Mouse (Mus musculus) CH12.LX (cell line): ENCODE measurements around the gene Stk17b. TPM values are rescaled to one million over a fixed set of nuclear protein-coding genes. Genes with fewer than 3 reads are reported as not detected.
A peak's percentile ranks its signal among the peaks of the same experiment; 100 is the strongest.

Source experiments
- DNase-seq: peaks from one replicate; pipeline ENCODE4 v3.0.0-alpha.2; 2013; ENCODE audit errors: extremely low read depth
- H3K27ac ChIP-seq: 2 replicates; pipeline ENCODE4 v1.5.1; 2012; ENCODE audit warnings: low read depth, mild to moderate bottlenecking, control low read depth, moderate library complexity; ENCODE audit not compliant: insufficient read depth
- H3K27me3 ChIP-seq: replicated peaks from 2 replicates; pipeline ENCODE3; 2012; ENCODE audit warnings: inconsistent platforms
- H3K36me3 ChIP-seq, 2 experiments: replicated peaks in 1 of 2; 2 replicates each; pipeline versions ENCODE3 to v1.6.1; 2012; ENCODE audit warnings: inconsistent platforms in 1 of 2, low read length in 1 of 2, mild to moderate bottlenecking in 1 of 2, mixed read lengths in 1 of 2, moderate library complexity in 1 of 2; ENCODE audit not compliant: control insufficient read depth in 1 of 2, insufficient read depth in 1 of 2
- H3K4me1 ChIP-seq, 2 experiments: 2 replicates each; pipeline ENCODE4 v1.6.1; 2012; ENCODE audit warnings: inconsistent platforms in 1 of 2, moderate library complexity in 1 of 2; ENCODE audit not compliant: insufficient read depth in 2 of 2, control insufficient read depth in 1 of 2
- H3K4me2 ChIP-seq: 2 replicates; pipeline ENCODE4 v1.6.1; 2012; ENCODE audit warnings: low read depth, mild to moderate bottlenecking, control low read depth; ENCODE audit not compliant: poor library complexity, insufficient read depth, severe bottlenecking
- H3K4me3 ChIP-seq, 3 experiments: fragments of 150-350 bp in 1 of 3; sonication (generic) in 1 of 3; replicated peaks in 1 of 3; 2 replicates each; pipeline versions ENCODE3 to v1.5.1; 2011 to 2012; ENCODE audit warnings: low read depth in 2 of 3, low read length in 2 of 3, mild to moderate bottlenecking in 2 of 3, moderate library complexity in 2 of 3, control low read depth in 1 of 3, improper control_type of control experiment in 1 of 3, inconsistent platforms in 1 of 3, mixed read lengths in 1 of 3; ENCODE audit not compliant: poor library complexity in 1 of 3
- H3K79me2 ChIP-seq: replicated peaks from 2 replicates; pipeline ENCODE4 v1.6.1; 2012; ENCODE audit warnings: mild to moderate bottlenecking, moderate library complexity; ENCODE audit not compliant: control insufficient read depth, poor library complexity, insufficient read depth, severe bottlenecking; ENCODE audit errors: extremely low read depth
- H3K9ac ChIP-seq: 2 replicates; pipeline ENCODE4 v1.6.1; 2012; ENCODE audit warnings: low read depth, mild to moderate bottlenecking, control low read depth, moderate library complexity; ENCODE audit not compliant: insufficient read depth
- H3K9me3 ChIP-seq: replicated peaks from 2 replicates; pipeline ENCODE3; 2012; ENCODE audit warnings: low read length, inconsistent platforms, mixed read lengths
- BHLHE40 ChIP-seq: IDR thresholded peaks from 2 replicates; pipeline ENCODE4 v1.6.1; 2011; ENCODE audit warnings: mild to moderate bottlenecking, low read depth, low read length, improper control_type of control experiment
- CHD1 ChIP-seq: IDR thresholded peaks from 2 replicates; pipeline ENCODE4 v1.6.1; 2012; ENCODE audit warnings: low read depth, low read length, improper control_type of control experiment, inconsistent platforms
- CHD2 ChIP-seq: IDR thresholded peaks from 2 replicates; pipeline ENCODE4 v1.6.1; 2011; ENCODE audit warnings: low read length, improper control_type of control experiment
- CTCF ChIP-seq, 2 experiments: IDR thresholded peaks in 1 of 2; conservative IDR thresholded peaks in 1 of 2; 2 replicates each; pipeline ENCODE4 v1.5.1; 2011 to 2012; ENCODE audit warnings: low read depth in 2 of 2, low read length in 2 of 2, improper control_type of control experiment in 1 of 2, inconsistent platforms in 1 of 2, mild to moderate bottlenecking in 1 of 2, moderate library complexity in 1 of 2
- E2F4 ChIP-seq: IDR thresholded peaks from 2 replicates; pipeline ENCODE4 v1.6.1; 2011; ENCODE audit warnings: low read depth, low read length, improper control_type of control experiment; ENCODE audit not compliant: insufficient replicate concordance
- ELF1 ChIP-seq: IDR thresholded peaks from 2 replicates; pipeline ENCODE4 v1.6.1; 2014; ENCODE audit warnings: low read depth, mild to moderate bottlenecking, inconsistent platforms, low read length, improper control_type of control experiment
- EP300 ChIP-seq: IDR thresholded peaks from 2 replicates; pipeline ENCODE4 v1.6.1; 2011; ENCODE audit warnings: low read length, improper control_type of control experiment
- ETS1 ChIP-seq: conservative IDR thresholded peaks from 2 replicates; pipeline ENCODE4 v1.6.1; 2012; ENCODE audit warnings: low read depth, mild to moderate bottlenecking, inconsistent platforms, low read length, improper control_type of control experiment, moderate library complexity
- GABPA ChIP-seq: IDR thresholded peaks from 2 replicates; pipeline ENCODE4 v1.6.1; 2012; ENCODE audit warnings: low read depth, low read length, improper control_type of control experiment, inconsistent platforms; ENCODE audit not compliant: insufficient replicate concordance
- HCFC1 ChIP-seq: IDR thresholded peaks from 2 replicates; pipeline ENCODE4 v1.6.1; 2012; ENCODE audit warnings: low read depth, mild to moderate bottlenecking, inconsistent platforms, low read length, improper control_type of control experiment
- IRF4 ChIP-seq: IDR thresholded peaks from 2 replicates; pipeline ENCODE4 v1.6.1; 2014; ENCODE audit warnings: low read depth, mild to moderate bottlenecking, inconsistent platforms, low read length, improper control_type of control experiment
- JUN ChIP-seq: IDR thresholded peaks from 2 replicates; pipeline ENCODE4 v1.6.1; 2011; ENCODE audit warnings: low read depth, mild to moderate bottlenecking, low read length, improper control_type of control experiment, moderate library complexity; ENCODE audit not compliant: insufficient read depth
- JUND ChIP-seq: conservative IDR thresholded peaks from 2 replicates; pipeline ENCODE4 v1.6.1; 2011; ENCODE audit warnings: low read depth, low read length, improper control_type of control experiment
- KAT2A ChIP-seq: IDR thresholded peaks from 2 replicates; pipeline ENCODE4 v1.6.1; 2012; ENCODE audit warnings: low read length, improper control_type of control experiment, inconsistent platforms; ENCODE audit not compliant: insufficient replicate concordance
- MAFK ChIP-seq: IDR thresholded peaks from 2 replicates; pipeline ENCODE4 v1.6.1; 2011; ENCODE audit warnings: low read length, improper control_type of control experiment; ENCODE audit not compliant: insufficient replicate concordance
- MAX ChIP-seq: IDR thresholded peaks from 2 replicates; pipeline ENCODE4 v1.6.1; 2011; ENCODE audit warnings: low read length, improper control_type of control experiment
- MAZ ChIP-seq: IDR thresholded peaks from 2 replicates; pipeline ENCODE4 v1.6.1; 2012; ENCODE audit warnings: low read depth, mild to moderate bottlenecking, inconsistent platforms, low read length, improper control_type of control experiment, moderate library complexity
- MEF2A ChIP-seq: IDR thresholded peaks from 2 replicates; pipeline ENCODE4 v1.6.1; 2014; ENCODE audit warnings: low read depth, mild to moderate bottlenecking, inconsistent platforms, low read length, improper control_type of control experiment, borderline replicate concordance
- MXI1 ChIP-seq: IDR thresholded peaks from 2 replicates; pipeline ENCODE4 v1.6.1; 2011; ENCODE audit warnings: mild to moderate bottlenecking, low read depth, low read length, improper control_type of control experiment
- MYC ChIP-seq: IDR thresholded peaks from 2 replicates; pipeline ENCODE4 v1.6.1; 2011; ENCODE audit warnings: low read depth, mild to moderate bottlenecking, improper control_type of control experiment, low read length
- NELFE ChIP-seq: IDR thresholded peaks from 2 replicates; pipeline ENCODE4 v1.6.1; 2011; ENCODE audit warnings: low read depth, low read length, improper control_type of control experiment
- NRF1 ChIP-seq: IDR thresholded peaks from 2 replicates; pipeline ENCODE4 v1.6.1; 2014; ENCODE audit warnings: low read depth, mild to moderate bottlenecking, inconsistent platforms, low read length, improper control_type of control experiment, moderate library complexity
- PAX5 ChIP-seq: IDR thresholded peaks from 2 replicates; pipeline ENCODE4 v1.6.1; 2012; ENCODE audit warnings: low read length, inconsistent platforms, mixed read lengths
- POLR2A ChIP-seq: IDR thresholded peaks from 2 replicates; pipeline ENCODE4 v1.6.1; 2011; ENCODE audit warnings: low read depth, mild to moderate bottlenecking, improper control_type of control experiment, low read length
- POLR2AphosphoS2 ChIP-seq: IDR thresholded peaks from 2 replicates; pipeline ENCODE4 v1.6.1; 2011; ENCODE audit warnings: low read depth, low read length, improper control_type of control experiment
- RAD21 ChIP-seq: IDR thresholded peaks from 2 replicates; pipeline ENCODE4 v1.6.1; 2011; ENCODE audit warnings: low read depth, mild to moderate bottlenecking, low read length, improper control_type of control experiment, moderate library complexity
- RCOR1 ChIP-seq: conservative IDR thresholded peaks from 2 replicates; pipeline ENCODE4 v1.6.1; 2012; ENCODE audit warnings: low read depth, mild to moderate bottlenecking, inconsistent platforms, low read length, improper control_type of control experiment
- SIN3A ChIP-seq: IDR thresholded peaks from 2 replicates; pipeline ENCODE4 v1.6.1; 2012; ENCODE audit warnings: low read length, improper control_type of control experiment, inconsistent platforms
- SMC3 ChIP-seq: IDR thresholded peaks from 2 replicates; pipeline ENCODE4 v1.6.1; 2011; ENCODE audit warnings: low read depth, low read length, improper control_type of control experiment
- TBP ChIP-seq: conservative IDR thresholded peaks from 2 replicates; pipeline ENCODE4 v1.6.1; 2011; ENCODE audit warnings: low read depth, low read length, improper control_type of control experiment
- TCF12 ChIP-seq: IDR thresholded peaks from 2 replicates; pipeline ENCODE4 v1.6.1; 2014; ENCODE audit warnings: low read depth, mild to moderate bottlenecking, inconsistent platforms, low read length, improper control_type of control experiment
- UBTF ChIP-seq: IDR thresholded peaks from 2 replicates; pipeline ENCODE4 v1.6.1; 2012; ENCODE audit warnings: low read depth, mild to moderate bottlenecking, inconsistent platforms, low read length, improper control_type of control experiment, moderate library complexity
- USF1 ChIP-seq: IDR thresholded peaks from 2 replicates; pipeline ENCODE4 v1.6.1; 2014; ENCODE audit warnings: low read depth, mild to moderate bottlenecking, inconsistent platforms, low read length, improper control_type of control experiment
- USF2 ChIP-seq: conservative IDR thresholded peaks from 2 replicates; pipeline ENCODE4 v1.6.1; 2011; ENCODE audit warnings: low read depth, low read length, improper control_type of control experiment
- ZC3H11A ChIP-seq: IDR thresholded peaks from 2 replicates; pipeline ENCODE4 v1.6.1; 2012; ENCODE audit warnings: low read depth, mild to moderate bottlenecking, inconsistent platforms, low read length, improper control_type of control experiment
- ZKSCAN1 ChIP-seq: IDR thresholded peaks from 2 replicates; pipeline ENCODE4 v1.6.1; 2012; ENCODE audit warnings: low read depth, inconsistent platforms, low read length, improper control_type of control experiment, borderline replicate concordance
- ZMIZ1 ChIP-seq: IDR thresholded peaks from 2 replicates; pipeline ENCODE4 v1.6.1; 2012; ENCODE audit warnings: low read depth, mild to moderate bottlenecking, inconsistent platforms, low read length, improper control_type of control experiment
- ZNF384 ChIP-seq: IDR thresholded peaks from 2 replicates; pipeline ENCODE4 v1.6.1; 2012; ENCODE audit warnings: low read depth, low read length, improper control_type of control experiment, inconsistent platforms
- dilution Hi-C: fragments of 300-500 bp; cut with MboI; formaldehyde crosslinking; loops from 2 replicates; pipeline ENCODE4 v1.14.3; 2020; ENCODE audit warnings: low sequenced_read_pairs; ENCODE audit not compliant: extremely low pct_unique_long_range_greater_than_20kb, extremely low pct_ligation_motif_present
- in situ Hi-C: fragments of 300-500 bp; cut with MboI; formaldehyde crosslinking; loops from 3 replicates; pipeline ENCODE4 v1.14.3; 2019; ENCODE audit warnings: low sequenced_read_pairs, low pct_ligation_motif_present, low pct_unique_long_range_greater_than_20kb, mixed read lengths
- polyA plus RNA-seq: library from polyadenylated mRNA; unstranded; fragments of >175 nt; gene quantifications from 2 replicates; pipeline ENCODE4 v1.2.1, GENCODE M21; 2012; ENCODE audit warnings: low read depth; ENCODE audit not compliant: insufficient read length
- total RNA-seq, 2 experiments: library from RNA; depleted of rRNA; stranded (reverse); fragments of 300-350 nt in 1 of 2; fragments of >200 nt in 1 of 2; gene quantifications; 2 replicates each; pipeline ENCODE4 v1.2.3; 2012 to 2014

The Stk17b gene
- total and polyA plus RNA-seq, 3 experiments: 25.2 to 58.6 (median 46.3) TPM

DNA sequence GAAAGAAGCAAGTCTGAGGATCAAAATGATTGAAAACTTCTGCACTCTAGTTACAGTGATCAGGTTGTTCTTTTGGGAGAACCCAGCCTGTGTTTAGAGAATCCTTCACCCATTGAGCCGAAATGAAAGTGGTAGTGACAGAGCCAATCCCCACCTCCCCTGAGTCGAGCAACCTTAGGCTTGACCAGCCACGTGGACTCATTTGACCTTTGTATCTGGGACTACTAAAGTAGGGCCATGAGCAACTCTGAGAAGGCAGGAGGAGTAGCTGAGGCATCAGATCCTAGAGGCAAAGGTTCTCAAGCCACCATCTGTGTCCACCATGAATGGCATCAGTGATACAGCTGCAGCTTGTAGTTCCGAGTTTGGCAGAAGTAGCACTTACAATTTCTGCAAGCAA is 10.6 kb upstream of the Stk17b start:
- no peaks in the 10 kb centered on the region for H3K36me3 ChIP-seq
- TF ChIP-seq TBP: no peak
- TF ChIP-seq TCF12: peak; percentile 22; the same call in 1 of the 2 replicates
- peak; percentile 43; the same call in 1 of the 2 replicates for TF ChIP-seq IRF4
- no peak for TF ChIP-seq JUND
- no peak for TF ChIP-seq ZC3H11A
- TF ChIP-seq JUN: no peak
- TF ChIP-seq CHD1: no peak
- no peak for TF ChIP-seq KAT2A
- TF ChIP-seq ZNF384: no peak
- TF ChIP-seq NRF1: no peak
- TF ChIP-seq MAFK: no peak
- TF ChIP-seq RAD21: no peak
- no peak for TF ChIP-seq ETS1
- no peak for TF ChIP-seq ZMIZ1
- TF ChIP-seq MAX: peak; percentile 81
- no peak for TF ChIP-seq GABPA
- no peak for TF ChIP-seq EP300
- TF ChIP-seq MEF2A: no peak
- TF ChIP-seq ELF1: no peak
- TF ChIP-seq POLR2AphosphoS2: no peak
- no peak for TF ChIP-seq CHD2
- TF ChIP-seq HCFC1: no peak
- no peak for TF ChIP-seq SMC3
- TF ChIP-seq BHLHE40: no peak
- TF ChIP-seq PAX5: no peak
- TF ChIP-seq SIN3A: no peak
- no peak for TF ChIP-seq UBTF
- no peak for TF ChIP-seq ZKSCAN1
- TF ChIP-seq MYC: peak; percentile 82
- no peak for TF ChIP-seq RCOR1
- peak; percentile 29; the same call in 1 of the 2 replicates for TF ChIP-seq POLR2A
- TF ChIP-seq USF2: no peak
- TF ChIP-seq CTCF (conservative IDR thresholded peaks at IDR 0.05 in 1 of 2, IDR thresholded peaks at IDR 0.05 in 1 of 2; ENCODE audit: low read depth in 2 of 2, low read length in 2 of 2): no peak
- peak; percentile 55; the same call in 1 of the 2 replicates for TF ChIP-seq MXI1
- no peak for TF ChIP-seq NELFE
- TF ChIP-seq USF1: no peak; the same call in 1 of the 2 replicates
- TF ChIP-seq MAZ: no peak
- TF ChIP-seq E2F4: no peak
- H3K4me3 ChIP-seq: no peak overlapping the region
- in situ Hi-C loops: loop anchor here (25.0 kb wide), 1 partner anchor 92 kb away; no protein-coding TSS in a partner anchor
- H3K9me3 ChIP-seq: peaks cover 3% of the 10 kb centered on the region
- H3K79me2 ChIP-seq: no peaks in the 10 kb centered on the region
- H3K4me2 ChIP-seq: peak overlapping the region; percentile 68
- no peak overlapping the region for H3K27ac ChIP-seq
- H3K9ac ChIP-seq: peak overlapping the region; percentile 24
- dilution Hi-C loops: no loop called here
- H3K4me1 ChIP-seq: peaks cover 16 to 32% of the 10 kb centered on the region in 2 experiments
- H3K27me3 ChIP-seq: no peaks in the 10 kb centered on the region
- no peak for DNase-seq
